In the genomic region with DNA sequence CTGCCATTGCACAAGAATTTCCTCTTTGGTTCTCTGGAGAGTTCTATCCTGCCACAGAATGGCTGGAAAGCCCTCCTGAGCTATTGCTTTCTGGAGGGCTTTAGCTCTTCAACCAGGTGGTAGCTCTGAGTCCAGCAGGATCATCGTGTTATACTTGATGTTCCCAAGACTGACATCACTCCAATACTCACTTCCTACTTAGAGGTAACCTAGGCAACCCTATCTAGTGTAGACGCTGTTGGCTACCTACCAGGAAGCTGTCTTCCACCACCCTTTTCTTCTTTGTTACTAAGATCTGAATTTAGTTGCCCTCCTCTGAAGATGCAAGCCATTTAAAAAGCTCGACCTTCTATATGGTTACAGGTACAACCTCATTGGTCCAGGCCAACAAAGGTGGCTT, we compare ENCODE assay signal across 24 mouse cellular contexts. TPM values are rescaled to one million over a fixed set of nuclear protein-coding genes. Genes with fewer than 3 reads are reported as not detected.
DNase-seq lines count a peak whose midpoint lies in the region; ATAC-seq and TF ChIP-seq lines count a peak whose summit lies in the region.
"Had no signal": no experiment of that assay in that cellular context is flagged by ENCODE, and none has a peak within 500 bp of the region (broad histone marks: within the 10 kb centered on the region; RNA-seq: fewer than 3 reads in every experiment).

No protein-coding gene starts in this region.

- H3K27me3 ChIP-seq in intestine, postnatal 0 days (replicated peaks; ENCODE audit: control insufficient read depth, insufficient read depth, low read length): no peaks in the 10 kb centered on the region
- no peaks in the 10 kb centered on the region for H3K27me3 ChIP-seq in intestine, embryonic 15.5 days (replicated peaks)
- no peaks in the 10 kb centered on the region for H3K27me3 ChIP-seq in MEL (ENCODE audit: control insufficient read depth in 1 of 2, insufficient read depth in 2 of 2, low read length in 2 of 2)
- no peaks in the 10 kb centered on the region for H3K27me3 ChIP-seq in stomach, postnatal 0 days (ENCODE audit: control insufficient read depth, insufficient read depth, low read length)
- H3K27me3 ChIP-seq: CH12.LX; heart, embryonic 13.5 days; hindbrain, embryonic 15.5 days had no signal

- H3K79me2 ChIP-seq in MEL (ENCODE audit: control insufficient read depth, insufficient read depth, low read length, poor library complexity): no peaks in the 10 kb centered on the region

- 0 out of 2 replicates have a peak, but pooled peaks have one; percentile 56 for ATAC-seq in intestine, postnatal 0 days
- ATAC-seq in intestine, embryonic 15.5 days: no peak
- peak; percentile 76 for ATAC-seq in stomach, postnatal 0 days (ENCODE audit: low FRiP score, low TSS enrichment)
- ATAC-seq: forebrain, embryonic 14.5 days had no signal

- H3K4me2 ChIP-seq in intestine, postnatal 0 days (replicated peaks; ENCODE audit: low read depth): no peak overlapping the region
- H3K4me2 ChIP-seq in intestine, embryonic 15.5 days (replicated peaks): no peak overlapping the region
- no peak overlapping the region for H3K4me2 ChIP-seq in stomach, postnatal 0 days (replicated peaks; ENCODE audit: low read depth)
- H3K4me2 ChIP-seq: heart, embryonic 13.5 days; hindbrain, embryonic 15.5 days had no signal

- TF ChIP-seq POLR2A in MEL (IDR thresholded peaks at IDR 0.05; ENCODE audit: control insufficient read depth in 1 of 2, insufficient read depth in 1 of 2, low read depth in 1 of 2, low read length in 2 of 2, poor library complexity in 1 of 2): no peak

- H3K9ac ChIP-seq in intestine, postnatal 0 days (ENCODE audit: low read depth, low read length): no peak overlapping the region
- no peak overlapping the region for H3K9ac ChIP-seq in intestine, embryonic 15.5 days
- no peak overlapping the region for H3K9ac ChIP-seq in MEL (ENCODE audit: control insufficient read depth, low read depth, low read length, poor library complexity, severe bottlenecking)
- no peak overlapping the region for H3K9ac ChIP-seq in stomach, postnatal 0 days (ENCODE audit: low read length)
- H3K9ac ChIP-seq: heart, embryonic 13.5 days; hindbrain, embryonic 15.5 days had no signal

- no peaks in the 10 kb centered on the region for H3K9me3 ChIP-seq in intestine, postnatal 0 days (ENCODE audit: control insufficient read depth)
- H3K9me3 ChIP-seq in intestine, embryonic 15.5 days: no peaks in the 10 kb centered on the region
- no peaks in the 10 kb centered on the region for H3K9me3 ChIP-seq in MEL (replicated peaks; ENCODE audit: insufficient read depth, low read length)
- no peaks in the 10 kb centered on the region for H3K9me3 ChIP-seq in stomach, postnatal 0 days (ENCODE audit: control insufficient read depth, low read length)
- H3K9me3 ChIP-seq: G1E; heart, embryonic 10.5 days; heart, embryonic 13.5 days; hindbrain, embryonic 15.5 days had no signal

- no peak overlapping the region for H3K27ac ChIP-seq in intestine, postnatal 0 days (ENCODE audit: low read depth, low read length)
- no peak overlapping the region for H3K27ac ChIP-seq in intestine, embryonic 15.5 days
- no peak overlapping the region for H3K27ac ChIP-seq in MEL (ENCODE audit: control insufficient read depth, low read depth, low read length)
- H3K27ac ChIP-seq in stomach, postnatal 0 days (replicated peaks): no peak overlapping the region
- H3K27ac ChIP-seq: heart, embryonic 10.5 days; heart, embryonic 13.5 days; hindbrain, embryonic 15.5 days had no signal

- TF ChIP-seq EP300 in MEL (IDR thresholded peaks at IDR 0.05; ENCODE audit: low read depth in 1 of 2, low read length in 2 of 2): no peak
- TF ChIP-seq EP300 in stomach, postnatal 0 days (optimal IDR thresholded peaks at IDR 0.05): no peak

- no peak for TF ChIP-seq RAD21 in MEL (IDR thresholded peaks at IDR 0.05; ENCODE audit: low read depth, low read length)

- WGBS in intestine, postnatal 0 days: 59% methylated on average over 3 of the region's 3 CpGs
- WGBS in intestine, embryonic 15.5 days: 74% methylated on average over 3 of the region's 3 CpGs
- 69% methylated on average over 3 of the region's 3 CpGs for WGBS in stomach, postnatal 0 days

- no peak for TF ChIP-seq CTCF in intestine, postnatal 0 days (IDR thresholded peaks at IDR 0.05; ENCODE audit: low read depth)
- no peak for TF ChIP-seq CTCF in MEL (IDR thresholded peaks at IDR 0.05 in 2 of 3, conservative IDR thresholded peaks at IDR 0.05 in 1 of 3; ENCODE audit: control insufficient read depth in 1 of 3, insufficient read depth in 1 of 3, low read depth in 2 of 3, low read length in 3 of 3, poor library complexity in 1 of 3, severe bottlenecking in 1 of 3)
- no peak for TF ChIP-seq CTCF in stomach, postnatal 0 days (IDR thresholded peaks at IDR 0.05; ENCODE audit: low read depth)

- no peaks in the 10 kb centered on the region for H3K36me3 ChIP-seq in intestine, postnatal 0 days (ENCODE audit: control insufficient read depth, insufficient read depth)
- no peaks in the 10 kb centered on the region for H3K36me3 ChIP-seq in intestine, embryonic 15.5 days
- no peaks in the 10 kb centered on the region for H3K36me3 ChIP-seq in MEL (ENCODE audit: control insufficient read depth in 1 of 2, insufficient read depth in 2 of 2, low read length in 2 of 2)
- no peaks in the 10 kb centered on the region for H3K36me3 ChIP-seq in stomach, postnatal 0 days (ENCODE audit: control insufficient read depth, insufficient read depth, low read length)
- H3K36me3 ChIP-seq: G1E; heart, embryonic 10.5 days; heart, embryonic 13.5 days; hindbrain, embryonic 15.5 days had no signal

- peak; percentile 37 for DNase-seq in MEL (ENCODE audit: low read depth, low spot score)
- peak; percentile 10 for DNase-seq in induced T-regulatory cell, adult 2 months (ENCODE audit: low read depth)
- no peak for DNase-seq in stomach, postnatal 0 days (ENCODE audit: low spot score)
- no peak for DNase-seq in ovary, postnatal 10 days (ENCODE audit: low spot score)
- no peak for DNase-seq in urinary bladder, postnatal 4 days (ENCODE audit: low spot score in 2 of 2)
- DNase-seq: adrenal gland, adult 8-10 months; adrenal gland, postnatal 25 days; B cell, adult 2 months; cerebellum, adult 11-12 months; cerebellum, adult 8-10 months; cerebellum, postnatal 10 days; cerebellum, postnatal 36 days; gastrocnemius, postnatal 25 days; heart, adult 18-20 months; heart, postnatal 14 days; heart, postnatal 4 days had no signal

- no peak overlapping the region for H3K4me3 ChIP-seq in intestine, postnatal 0 days (ENCODE audit: low read depth, low read length)
- no peak overlapping the region for H3K4me3 ChIP-seq in intestine, embryonic 15.5 days (replicated peaks)
- no peak overlapping the region for H3K4me3 ChIP-seq in MEL (ENCODE audit: control insufficient read depth in 1 of 2, insufficient read depth in 1 of 2, low read depth in 2 of 2, low read length in 2 of 2)
- no peak overlapping the region for H3K4me3 ChIP-seq in stomach, postnatal 0 days (ENCODE audit: low read depth, low read length)
- H3K4me3 ChIP-seq: heart, embryonic 10.5 days; heart, embryonic 13.5 days; hindbrain, embryonic 15.5 days had no signal

- no peaks in the 10 kb centered on the region for H3K4me1 ChIP-seq in intestine, postnatal 0 days (replicated peaks; ENCODE audit: control insufficient read depth, insufficient read depth, low read length)
- H3K4me1 ChIP-seq in intestine, embryonic 15.5 days (replicated peaks): no peaks in the 10 kb centered on the region
- no peaks in the 10 kb centered on the region for H3K4me1 ChIP-seq in MEL (ENCODE audit: control insufficient read depth in 1 of 2, insufficient read depth in 2 of 2, low read length in 2 of 2)
- no peaks in the 10 kb centered on the region for H3K4me1 ChIP-seq in stomach, postnatal 0 days (replicated peaks; ENCODE audit: control insufficient read depth, insufficient read depth)
- H3K4me1 ChIP-seq: hindbrain, embryonic 15.5 days had no signal

TF ChIP-seq in MEL, 35 proteins besides CTCF, POLR2A, EP300 and RAD21:
- TF ChIP-seq MAZ (IDR thresholded peaks at IDR 0.05; ENCODE audit: low read depth, low read length): no peak
- TF ChIP-seq RCOR1 (IDR thresholded peaks at IDR 0.05; ENCODE audit: low read depth, low read length): no peak
- TF ChIP-seq NRF1 (IDR thresholded peaks at IDR 0.05; ENCODE audit: insufficient read depth, low read depth, low read length, poor library complexity, severe bottlenecking): no peak
- TF ChIP-seq HCFC1 (IDR thresholded peaks at IDR 0.05; ENCODE audit: low read depth, low read length): no peak
- peak; percentile 52; the same call in 1 of the 2 replicates for TF ChIP-seq SIN3A (IDR thresholded peaks at IDR 0.05; ENCODE audit: low read length)
- TF ChIP-seq GATA1 (IDR thresholded peaks at IDR 0.05; ENCODE audit: low read depth, low read length): peak; percentile 87
- no peak for TF ChIP-seq NELFE (IDR thresholded peaks at IDR 0.05; ENCODE audit: low read depth, low read length)
- peak; percentile 35; the same call in 1 of the 2 replicates for TF ChIP-seq ETS1 (IDR thresholded peaks at IDR 0.05; ENCODE audit: low read depth, low read length)
- TF ChIP-seq ELF1 (IDR thresholded peaks at IDR 0.05; ENCODE audit: low read depth, low read length): 0 out of 2 replicates have a peak, but pooled peaks have one; percentile 48
- no peak for TF ChIP-seq POLR2AphosphoS2 (IDR thresholded peaks at IDR 0.05; ENCODE audit: low read length)

RNA-seq across cellular contexts. Expression of gene Atp1b1, which starts 46.9 kb away (rescaled TPM):
- polyA plus RNA-seq in intestine, postnatal 0 days (2015; fragmentation: Nextera tagmentation; extraction: Ambion mirVana): 227 and 233 TPM in 2 replicates
- polyA plus RNA-seq in intestine, embryonic 15.5 days (2015; fragmentation: Nextera tagmentation; extraction: Ambion mirVana): 203 TPM in 2 replicates
- total RNA-seq in MEL (2012; rRNA removed): 0.23 and 0.26 TPM in 2 replicates
- under 1 TPM in 1 of 2 experiments, not detected in 1; 0.43 TPM for polyA plus RNA-seq in MEL (2012; ENCODE audit: insufficient read depth in 1 of 2, insufficient read length in 2 of 2, low read depth in 1 of 2, low replicate concordance in 2 of 2, missing spikeins in 1 of 2)
- polyA plus RNA-seq in stomach, postnatal 0 days (2015; fragmentation: Nextera tagmentation; extraction: Ambion mirVana): 213 and 222 TPM in 2 replicates
- polyA plus RNA-seq: G1E had no signal

Comparison
In these comparisons a context has a peak if more than half of its experiments do, and no peak if none do; other contexts are left out.
1. DNase-seq: peak in MEL (single experiment) and induced T-regulatory cell, adult 2 months (single experiment); none in stomach, postnatal 0 days (single experiment), ovary, postnatal 10 days (single experiment) and urinary bladder, postnatal 4 days (0 of 2).
2. RNA of gene Atp1b1, which starts 46.9 kb away (polyA plus RNA-seq): 227 to 233 TPM in intestine, postnatal 0 days, 213 to 222 TPM in stomach, postnatal 0 days and 203 TPM in intestine, embryonic 15.5 days; 0.43 TPM in MEL; every median in the first group is over 100 times any median in the second.